Mouse (Mus musculus): Measurements from ENCODE around the gene Morc2b. TPM values are rescaled to one million over a fixed set of nuclear protein-coding genes. Genes with fewer than 3 reads are reported as not detected.
A peak's percentile ranks its signal among the peaks of the same experiment; 100 is the strongest.
"Not testable (repeated sequence)": the region's sequence is repeated elsewhere in the genome, so short reads cannot be mapped to it uniquely, and the experiment has no call there.

Gene Morc2b
- total RNA-seq (2021), result under 1 TPM in 1 of 2 experiments, not detected in 1; 0.15 TPM
- long read RNA-seq, experiment 1, result 0 reads
- long read RNA-seq, experiment 2, result 0 reads

GRCm38 (mm10) chr17:33139261-33139820 lies at the start of gene Morc2b:
TSS of gene Morc2b (minus strand) at chr17:33139683.
- no peak for DNase-seq

GRCm38 (mm10) chr17:33168147-33168546 lies 28.7 kb upstream of the Morc2b start, which contains the start of gene Olfr55:
TSS of gene Olfr55 (plus strand) at chr17:33168447.
- not testable (repeated sequence) for DNase-seq

GRCm38 (mm10) chr17:33126257-33126656 lies 13.2 kb downstream of the Morc2b start:
- DNase-seq, result no peak

- DNase-seq, result no peak
Measured at GRCm38 (mm10) chr17:33124546-33124945, 14.9 kb downstream of the Morc2b start.

- no peak for DNase-seq
Measured at GRCm38 (mm10) chr17:33097396-33097795, 42.1 kb downstream of the Morc2b start.

GRCm38 (mm10) chr17:33092391-33093193 lies 46.9 kb downstream of the Morc2b start:
- peak; percentile 89 for DNase-seq

GRCm38 (mm10) chr17:33091630-33092029 lies 47.9 kb downstream of the Morc2b start:
- no peak for DNase-seq

GRCm38 (mm10) chr17:33089220-33089949 lies 50.1 kb downstream of the Morc2b start, which contains the start of gene Zfp563:
TSS of gene Zfp563 (plus strand) at chr17:33089310.
- DNase-seq, result peak; percentile 96

- no peak for DNase-seq
Measured at GRCm38 (mm10) chr17:33067958-33068357, 71.5 kb downstream of the Morc2b start, which contains the start of gene 4921501E09Rik. TSS of gene 4921501E09Rik (minus strand) at chr17:33068058.

Other genes starting within 250 kb of the Morc2b start
- gene Zfp870, start 248.0 kb downstream of the Morc2b start, total RNA-seq (2021), result 1 to 10 TPM; 7.3 to 9.2 TPM
- gene Cyp4f14, start 222.3 kb downstream of the Morc2b start, total RNA-seq (2021), result 1 to 10 TPM; 2.0 to 2.1 TPM
- 10 to 100 TPM; 41.5 to 56.3 TPM for gene Cyp4f13, start 192.3 kb downstream of the Morc2b start, total RNA-seq (2021)
- 1 to 10 TPM; 4.4 TPM for gene Zfp472, start 173.9 kb downstream of the Morc2b start, total RNA-seq (2021)
- gene Zfp952, start 146.6 kb downstream of the Morc2b start, total RNA-seq (2021), result 1 to 10 TPM; 7.6 to 9.9 TPM
- 1 to 10 TPM; 5.9 to 8.7 TPM for gene Zfp763, start 106.3 kb downstream of the Morc2b start, total RNA-seq (2021)
- not detected for gene 4921501E09Rik, start 71.6 kb downstream of the Morc2b start, total RNA-seq (2021)
- 10 to 100 TPM in 1 of 2 experiments, 1 to 10 TPM in 1; 6.3 to 11.1 TPM for gene Zfp563, start 50.4 kb downstream of the Morc2b start, total RNA-seq (2021)
- gene Olfr55, start 28.8 kb upstream of the Morc2b start, total RNA-seq (2021), result not detected
- gene Olfr239, start 51.6 kb upstream of the Morc2b start, total RNA-seq (2021), result not detected
- under 1 TPM in 1 of 2 experiments, not detected in 1; 0.06 TPM for gene Olfr1564, start 82.0 kb upstream of the Morc2b start, total RNA-seq (2021)
- 10 to 100 TPM in 1 of 2 experiments, 1 to 10 TPM in 1; 6.0 to 11.6 TPM for gene Zfp955a, start 115.5 kb upstream of the Morc2b start, total RNA-seq (2021)
- gene Olfr63, start 125.0 kb upstream of the Morc2b start, total RNA-seq (2021), result under 1 TPM in 1 of 2 experiments, not detected in 1; 0.03 TPM
- 10 to 100 TPM in 1 of 2 experiments, 1 to 10 TPM in 1; 8.9 to 15.2 TPM for gene Zfp955b, start 149.9 kb upstream of the Morc2b start, total RNA-seq (2021)
- gene Zfp81, start 219.2 kb upstream of the Morc2b start, total RNA-seq (2021), result 10 to 100 TPM in 1 of 2 experiments, 1 to 10 TPM in 1; 7.8 to 12.9 TPM

All from adrenal gland, postnatal 10 days (tissue).